Mouse (Mus musculus): ENCODE results near the gene Med4. TPM values are rescaled to one million over a fixed set of nuclear protein-coding genes. Genes with fewer than 3 reads are reported as not detected.

The Med4 gene
- polyA plus RNA-seq, 1 experiment from 2014 or later: 114 TPM

DNA sequence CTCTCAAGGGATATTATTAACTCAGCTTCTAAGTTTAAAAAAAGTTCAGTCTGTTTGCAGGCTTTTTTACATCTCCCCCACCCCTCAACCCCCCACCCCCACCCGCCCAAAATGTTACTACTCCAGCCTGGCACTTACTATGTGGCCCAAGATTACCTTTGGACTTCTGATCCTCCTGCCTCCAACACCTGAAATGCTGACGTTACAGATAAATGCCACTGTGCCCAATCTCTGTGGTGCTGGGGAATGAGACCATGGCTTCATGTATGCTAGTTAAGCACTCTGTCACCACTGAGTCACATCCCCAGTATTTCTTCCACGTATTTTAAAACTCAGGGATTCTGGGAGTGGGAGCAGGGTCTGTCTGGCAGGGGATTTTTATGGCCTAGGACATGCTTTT is 40.5 kb downstream of the Med4 start:
- WGBS: 58% methylated on average over 3 of the region's 3 CpGs
- H3K9me3 ChIP-seq (replicated peaks): no peaks in the 10 kb centered on the region
- no peak overlapping the region for H3K4me3 ChIP-seq
- no peaks in the 10 kb centered on the region for H3K27me3 ChIP-seq (ENCODE audit: low read depth, poor library complexity, severe bottlenecking)
- H3K4me1 ChIP-seq: peaks cover 20% of the 10 kb centered on the region
- H3K36me3 ChIP-seq: peaks cover under 1% of the 10 kb centered on the region; the same call in 1 of the 2 replicates
- H3K27ac ChIP-seq (replicated peaks): no peak overlapping the region
- no peak for DNase-seq (ENCODE audit: low spot score)

DNA sequence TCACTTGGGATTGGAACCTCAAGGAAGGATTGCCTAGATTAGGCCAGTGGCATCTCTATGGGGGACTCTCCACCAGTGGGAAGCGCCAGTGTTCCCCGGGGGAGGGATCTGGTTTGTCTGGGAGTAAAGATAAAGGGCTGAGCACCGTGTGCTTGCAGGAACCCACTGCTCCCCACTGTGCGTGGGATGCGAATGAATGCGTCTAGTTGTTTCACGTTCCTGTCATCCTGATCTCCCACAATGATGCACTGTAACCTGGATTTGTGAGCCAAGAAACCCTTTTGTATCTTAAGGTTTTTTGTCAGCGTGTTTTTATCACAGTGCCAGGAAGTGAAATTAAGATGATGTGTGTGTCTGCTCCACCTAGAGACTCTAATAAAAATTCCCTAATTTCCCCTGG is 40.9 kb downstream of the Med4 start:
- peaks cover 20% of the 10 kb centered on the region for H3K4me1 ChIP-seq
- H3K9me3 ChIP-seq (replicated peaks): no peaks in the 10 kb centered on the region
- no peak overlapping the region for H3K27ac ChIP-seq (replicated peaks)
- no peak overlapping the region for H3K4me3 ChIP-seq
- WGBS: 48% methylated on average over 8 of the region's 8 CpGs
- H3K27me3 ChIP-seq (ENCODE audit: low read depth, poor library complexity, severe bottlenecking): no peaks in the 10 kb centered on the region
- DNase-seq (ENCODE audit: low spot score): no peak
- peaks cover 5% of the 10 kb centered on the region; the same call in 1 of the 2 replicates for H3K36me3 ChIP-seq

DNA sequence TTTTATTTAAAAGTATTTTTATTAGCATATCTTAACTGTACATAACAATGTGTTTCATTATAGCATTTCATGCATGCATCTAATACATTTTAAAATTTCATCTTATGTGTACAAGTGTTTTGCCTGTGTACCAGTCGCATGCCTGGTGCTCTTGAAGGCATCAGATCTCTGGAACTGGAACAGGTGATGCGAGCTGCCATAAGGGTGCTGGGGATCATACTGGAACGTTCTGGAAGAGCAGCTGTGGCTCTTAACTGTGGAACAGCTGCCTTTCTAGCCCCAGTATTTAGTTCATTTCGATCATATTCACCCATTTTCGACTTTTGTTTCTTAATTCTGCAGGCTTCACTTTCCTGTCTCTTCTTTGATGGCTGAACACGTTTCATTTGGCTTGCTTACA is 41.3 kb downstream of the Med4 start:
- Histone ChIP-seq H3K36me3 (peaks cover 10% of the 10 kb centered on the region), H3K4me3 (no peak overlapping the region), H3K27ac (replicated peaks) (no peak overlapping the region), H3K4me1 (peaks cover 20% of the 10 kb centered on the region), H3K27me3 (ENCODE audit: low read depth, poor library complexity, severe bottlenecking) (no peaks in the 10 kb centered on the region), H3K9me3 (replicated peaks) (no peaks in the 10 kb centered on the region)
- WGBS: 82% methylated on average over 6 of the region's 6 CpGs
- no peak for DNase-seq (ENCODE audit: low spot score)

DNA sequence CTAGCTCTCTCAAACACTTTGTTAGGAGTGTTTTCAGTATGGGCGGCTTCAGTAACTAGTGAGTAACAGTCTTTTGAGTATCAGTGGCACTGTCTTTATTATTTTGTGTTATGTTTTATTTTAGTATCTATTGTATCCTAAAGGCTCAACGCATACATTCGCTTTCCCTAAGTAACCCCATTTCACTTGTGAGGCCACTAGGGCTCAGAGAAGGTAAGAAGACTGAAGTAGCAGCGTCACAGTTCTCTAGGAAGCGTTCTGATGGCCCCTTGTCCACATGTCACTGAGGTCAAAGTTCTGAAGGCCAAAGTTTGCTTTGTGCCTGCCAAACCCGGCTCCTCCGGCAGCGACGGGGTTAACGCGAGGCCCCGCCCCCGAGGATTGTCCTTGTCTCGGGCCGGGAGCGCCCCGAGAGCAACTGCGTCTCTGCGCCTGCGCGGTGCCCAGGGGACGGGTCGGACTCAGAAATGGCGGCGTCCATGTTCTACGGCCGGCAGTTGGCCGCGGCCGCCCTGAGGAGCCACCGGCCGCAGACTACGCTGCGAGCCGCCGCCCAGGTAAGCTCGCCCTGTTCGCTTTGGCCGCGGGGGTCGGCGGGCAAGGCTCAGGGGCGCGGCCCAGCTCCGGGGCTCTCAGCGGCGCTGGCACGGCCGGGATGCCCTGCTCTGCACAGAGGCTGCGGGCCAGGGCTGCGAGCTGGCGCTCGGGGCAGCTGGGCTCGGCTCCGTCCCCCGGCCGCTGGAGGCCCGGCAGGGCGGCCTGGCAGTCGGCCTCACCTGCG is 42.7 kb downstream of the Med4 start:
- Histone ChIP-seq H3K36me3 (peaks cover 22% of the 10 kb centered on the region), H3K4me3 (peak overlapping the region; percentile 91), H3K4me1 (peaks cover 20% of the 10 kb centered on the region), H3K9me3 (replicated peaks) (no peaks in the 10 kb centered on the region), H3K27me3 (ENCODE audit: low read depth, poor library complexity, severe bottlenecking) (no peaks in the 10 kb centered on the region), H3K27ac (replicated peaks) (peak overlapping the region; percentile 96)
- DNase-seq (ENCODE audit: low spot score): peak; percentile 97
- WGBS: 4% methylated on average over 61 of the region's 61 CpGs

DNA sequence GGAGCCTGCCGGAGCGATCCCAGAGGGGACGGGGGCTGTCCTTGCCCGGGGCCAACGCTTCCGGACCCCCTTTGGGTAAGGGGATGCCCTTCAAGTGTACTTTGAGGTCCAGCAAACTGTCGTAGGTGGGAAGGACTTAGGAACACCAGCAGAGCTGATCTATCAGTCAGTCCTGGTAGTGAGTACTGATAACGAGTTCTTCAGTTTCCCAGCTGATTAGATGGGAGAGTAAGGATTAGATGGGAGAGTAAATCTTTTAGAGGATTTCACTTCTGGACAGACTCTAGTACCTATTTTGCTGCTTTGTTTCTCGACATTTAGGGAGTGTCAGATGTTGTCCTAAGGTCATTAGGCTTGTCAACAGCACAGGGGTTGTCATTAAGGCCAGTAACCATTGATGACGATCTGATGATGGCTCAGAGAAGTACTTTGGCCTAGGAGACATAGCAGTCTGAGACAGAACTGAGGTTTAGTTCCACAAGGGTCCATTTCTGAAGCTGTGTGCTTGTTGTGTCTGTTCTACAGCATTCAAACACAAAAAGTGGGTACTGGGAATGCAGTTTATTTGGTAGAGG is 43.4 kb downstream of the Med4 start:
- Histone ChIP-seq H3K9me3 (replicated peaks) (no peaks in the 10 kb centered on the region), H3K4me3 (peak overlapping the region; percentile 91), H3K36me3 (peaks cover 23% of the 10 kb centered on the region), H3K4me1 (peaks cover 20% of the 10 kb centered on the region), H3K27ac (replicated peaks) (peak overlapping the region; percentile 96), H3K27me3 (ENCODE audit: low read depth, poor library complexity, severe bottlenecking) (no peaks in the 10 kb centered on the region)
- WGBS: 1% methylated on average over 10 of the region's 10 CpGs
- DNase-seq (ENCODE audit: low spot score): no peak

Other genes with a start within 250 kb of the Med4 start
- gene Rb1, start 184.2 kb upstream of the Med4 start, polyA plus RNA-seq (2016; fragmentation: Nextera tagmentation; extraction: Ambion mirVana): 25.9 and 26.3 TPM in 2 replicates
- 226 and 281 TPM in 2 replicates for gene Itm2b, start 124.7 kb upstream of the Med4 start, polyA plus RNA-seq (2016; fragmentation: Nextera tagmentation; extraction: Ambion mirVana)
- 104 and 109 TPM in 2 replicates for gene Sucla2, start 15.3 kb downstream of the Med4 start, polyA plus RNA-seq (2016; fragmentation: Nextera tagmentation; extraction: Ambion mirVana)
- gene Nudt15, start 38.2 kb downstream of the Med4 start, polyA plus RNA-seq (2016; fragmentation: Nextera tagmentation; extraction: Ambion mirVana): 10.3 and 10.6 TPM in 2 replicates
- gene Gm21750, start 151.2 kb downstream of the Med4 start, polyA plus RNA-seq (2016; fragmentation: Nextera tagmentation; extraction: Ambion mirVana): not detected in 2 replicates

Data from midbrain, embryonic 10.5 days (tissue).